Mouse (Mus musculus) stomach, embryonic 16.5 days (tissue): ENCODE data around the gene Trpm8. TPM values are rescaled to one million over a fixed set of nuclear protein-coding genes. Genes with fewer than 3 reads are reported as not detected.

Source experiments
- ATAC-seq: fragments of 200-750 bp; cut with Nextera tagmentation; 2 replicates; pipeline ENCODE4 v1.8.0; 2017; ENCODE audit warnings: moderate number of reproducible peaks, moderate TSS enrichment; ENCODE audit not compliant: insufficient read depth, low FRiP score
- H3K27ac ChIP-seq: fragments of 300-500 bp; sonication (generic); 2 replicates; pipeline ENCODE4 v1.5.1; 2014; ENCODE audit warnings: low read length
- H3K27me3 ChIP-seq: fragments of 300-500 bp; sonication (generic); 2 replicates; pipeline ENCODE4 v1.6.1; 2014; ENCODE audit warnings: low read length, control low read depth, mixed read lengths; ENCODE audit not compliant: control insufficient read depth, insufficient read depth
- H3K36me3 ChIP-seq: fragments of 300-500 bp; sonication (generic); 2 replicates; pipeline ENCODE4 v1.6.1; 2014; ENCODE audit warnings: low read length; ENCODE audit not compliant: control insufficient read depth, insufficient read depth
- H3K4me1 ChIP-seq: fragments of 300-500 bp; sonication (generic); 2 replicates; pipeline ENCODE4 v1.6.1; 2014; ENCODE audit warnings: low read length, control low read depth, mixed read lengths; ENCODE audit not compliant: control insufficient read depth, insufficient read depth
- H3K4me2 ChIP-seq: fragments of 300-500 bp; sonication (generic); 2 replicates; pipeline ENCODE4 v1.6.1; 2014; ENCODE audit warnings: low read depth, low read length, mixed read lengths
- H3K4me3 ChIP-seq: fragments of 300-500 bp; sonication (generic); replicated peaks from 2 replicates; pipeline ENCODE4 v1.5.1; 2014; ENCODE audit warnings: mild to moderate bottlenecking, low read length
- H3K9ac ChIP-seq: fragments of 300-500 bp; sonication (generic); 2 replicates; pipeline ENCODE4 v1.6.1; 2014; ENCODE audit warnings: low read length
- H3K9me3 ChIP-seq: fragments of 300-500 bp; sonication (generic); replicated peaks from 2 replicates; pipeline ENCODE4 v1.6.1; 2016; ENCODE audit warnings: low read length, control low read depth; ENCODE audit not compliant: control insufficient read depth
- WGBS: fragments of 180-500 bp; shearing (Covaris S2); extraction: QIAGEN DNeasy Blood & Tissue Kit; methylation state at CpG from one replicate; pipeline ENCODE4 v1.1.7; 2014; 5-methylcytosine and 5-hydroxymethylcytosine counted together
- polyA plus RNA-seq: library from polyadenylated mRNA; unstranded; fragments of >200 nt; fragmentation: Nextera tagmentation; extraction: Ambion mirVana; gene quantifications from 2 replicates; pipeline ENCODE4 v1.2.1, GENCODE M21; 2015

Gene Trpm8
- polyA plus RNA-seq, result not detected in 2 replicates

DNA sequence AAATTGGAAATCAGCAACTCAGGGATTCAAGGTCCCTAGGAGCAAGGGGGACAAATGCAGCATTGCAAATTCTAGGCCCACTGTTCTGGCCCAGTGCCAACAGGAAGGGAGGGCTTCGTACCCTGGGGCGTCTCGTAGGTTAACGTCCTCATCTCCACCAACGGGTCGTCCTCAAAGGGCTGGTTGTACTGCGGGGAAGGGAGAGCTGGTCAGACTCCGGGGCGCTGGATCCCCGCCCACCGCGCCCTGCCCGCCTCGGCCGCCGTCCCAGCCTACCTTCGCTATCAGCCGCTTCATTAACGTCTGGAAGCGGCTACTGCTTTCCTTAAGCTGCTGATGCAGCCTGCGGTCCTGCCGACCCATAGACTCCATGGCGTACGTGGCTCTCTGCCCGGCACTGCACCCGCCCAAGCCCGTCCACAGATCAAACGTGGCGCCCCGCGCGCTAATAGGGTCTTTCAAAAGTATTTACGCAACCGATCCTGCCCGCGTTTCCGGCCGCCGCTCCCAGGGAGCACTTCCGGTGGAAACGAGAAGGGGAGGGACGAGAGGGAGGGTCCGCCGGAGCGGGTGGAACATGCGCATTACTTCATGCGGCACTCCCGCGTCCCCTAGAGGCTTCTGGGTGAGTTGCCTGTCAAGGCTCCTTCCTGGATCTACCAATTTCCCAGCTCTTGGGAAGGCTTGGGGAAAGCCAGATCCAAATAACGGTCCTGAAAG, at the start of gene Trpm8, which contains the start of gene Hjurp:
TSS of gene Trpm8 (plus strand) at position 564 of the 720 bp plus-strand sequence.
TSS of gene Hjurp (minus strand) at position 536 of the 720 bp plus-strand sequence.
- Histone ChIP-seq H3K36me3 (peaks cover 19% of the 10 kb centered on the region), H3K4me3 (peak within 1 kb of the TSS; percentile 56), H3K9me3 (no peaks in the 10 kb centered on the region), H3K4me1 (peaks cover 30% of the 10 kb centered on the region), H3K27ac (peak within 1 kb of the TSS; percentile 84), H3K27me3 (no peaks in the 10 kb centered on the region), H3K9ac (peak within 1 kb of the TSS; percentile 80), H3K4me2 (peak within 1 kb of the TSS; percentile 66)
- peak; percentile 95 for ATAC-seq
- under 1% methylated on average over 50 of the region's 50 CpGs for WGBS

DNA sequence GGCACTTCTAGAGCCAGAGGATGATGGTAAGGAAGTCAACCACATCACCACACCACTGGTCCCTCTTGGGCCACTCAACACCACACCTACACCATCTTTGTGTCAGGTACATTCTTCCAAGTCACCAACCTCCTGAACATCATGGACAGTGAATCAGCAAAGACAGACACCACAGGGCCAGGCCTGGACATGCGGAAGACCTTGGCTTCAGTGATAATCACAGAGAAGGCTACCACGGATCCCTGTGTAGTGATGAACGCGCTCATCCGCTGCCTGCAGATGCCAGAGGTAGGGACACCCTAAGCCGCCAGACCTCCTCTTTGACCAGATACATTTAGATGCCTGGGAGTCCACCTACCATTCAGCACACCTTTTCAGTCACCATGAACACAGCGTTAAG, 49.3 kb upstream of the Trpm8 start:
- H3K9me3 ChIP-seq, result peaks cover 63% of the 10 kb centered on the region
- ATAC-seq, result no peak
- H3K4me2 ChIP-seq, result no peak overlapping the region
- no peaks in the 10 kb centered on the region for H3K27me3 ChIP-seq
- no peak overlapping the region for H3K4me3 ChIP-seq
- 69% methylated on average over 7 of the region's 7 CpGs for WGBS
- H3K36me3 ChIP-seq, result no peaks in the 10 kb centered on the region
- H3K9ac ChIP-seq, result no peak overlapping the region
- H3K27ac ChIP-seq, result no peak overlapping the region
- no peaks in the 10 kb centered on the region for H3K4me1 ChIP-seq

DNA sequence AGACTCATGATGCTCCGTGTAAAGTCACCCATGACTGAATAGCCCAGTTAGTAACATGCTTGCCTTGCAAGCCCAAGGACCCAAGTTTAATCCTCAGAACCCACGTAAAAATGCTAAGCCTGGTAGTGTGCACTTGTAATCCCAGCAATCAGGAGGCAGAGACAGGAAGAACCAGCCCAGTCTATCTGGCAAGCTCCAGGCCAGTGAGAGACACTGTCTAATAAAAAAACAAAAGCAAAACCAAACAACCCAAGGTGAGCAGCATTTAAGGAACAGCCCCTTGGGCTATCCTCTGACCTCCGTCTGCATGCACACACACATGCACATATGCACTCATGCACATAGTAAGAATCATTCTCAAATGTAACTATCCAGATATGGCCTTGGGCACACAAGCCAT, 47.9 kb upstream of the Trpm8 start:
- no peaks in the 10 kb centered on the region for H3K4me1 ChIP-seq
- 73% methylated on average over 3 of the region's 3 CpGs for WGBS
- H3K9ac ChIP-seq, result no peak overlapping the region
- ATAC-seq, result no peak
- H3K9me3 ChIP-seq, result peaks cover 76% of the 10 kb centered on the region
- no peak overlapping the region for H3K4me3 ChIP-seq
- H3K27ac ChIP-seq, result no peak overlapping the region
- H3K4me2 ChIP-seq, result no peak overlapping the region
- no peaks in the 10 kb centered on the region for H3K27me3 ChIP-seq
- no peaks in the 10 kb centered on the region for H3K36me3 ChIP-seq

GRCm38 (mm10) chr1:88229986-88230385, 47.5 kb upstream of the Trpm8 start:
- H3K4me3 ChIP-seq, result no peak overlapping the region
- no peak overlapping the region for H3K4me2 ChIP-seq
- H3K27me3 ChIP-seq, result no peaks in the 10 kb centered on the region
- H3K27ac ChIP-seq, result no peak overlapping the region
- H3K36me3 ChIP-seq, result no peaks in the 10 kb centered on the region
- 82% methylated on average over 5 of the region's 5 CpGs for WGBS
- no peaks in the 10 kb centered on the region for H3K4me1 ChIP-seq
- ATAC-seq, result no peak
- H3K9me3 ChIP-seq, result peaks cover 80% of the 10 kb centered on the region
- no peak overlapping the region for H3K9ac ChIP-seq

DNA sequence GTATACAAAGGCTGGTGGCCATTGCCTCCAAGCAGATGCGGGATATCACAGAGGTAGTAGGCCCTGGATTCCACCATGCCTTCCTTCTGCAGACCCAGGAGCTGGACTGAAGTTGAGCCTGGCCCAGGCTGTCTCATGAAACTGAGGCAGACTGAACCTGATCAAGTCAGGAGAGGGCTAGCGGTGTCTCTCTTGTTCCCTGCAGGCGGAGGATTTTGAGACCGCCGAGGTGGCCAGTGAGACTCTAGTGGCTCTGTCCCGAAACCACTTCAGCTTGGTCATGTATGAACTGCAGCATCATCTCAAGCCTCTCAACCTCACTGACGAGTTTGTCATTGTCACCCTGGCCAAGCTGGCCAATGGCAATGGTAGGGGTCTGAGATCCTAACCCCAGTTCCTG, 47.0 kb upstream of the Trpm8 start:
- Histone ChIP-seq H3K4me1 (no peaks in the 10 kb centered on the region), H3K4me2 (no peak overlapping the region), H3K36me3 (no peaks in the 10 kb centered on the region), H3K27me3 (no peaks in the 10 kb centered on the region), H3K9me3 (peaks cover 83% of the 10 kb centered on the region), H3K27ac (no peak overlapping the region), H3K4me3 (no peak overlapping the region), H3K9ac (no peak overlapping the region)
- 73% methylated on average over 7 of the region's 7 CpGs for WGBS
- ATAC-seq, result no peak

GRCm38 (mm10) chr1:88230981-88231802, 46.3 kb upstream of the Trpm8 start:
- WGBS, result 74% methylated on average over 6 of the region's 6 CpGs
- Histone ChIP-seq H3K27me3 (no peaks in the 10 kb centered on the region), H3K9me3 (peaks cover 83% of the 10 kb centered on the region), H3K4me2 (no peak overlapping the region), H3K4me3 (no peak overlapping the region), H3K36me3 (no peaks in the 10 kb centered on the region), H3K27ac (no peak overlapping the region), H3K4me1 (no peaks in the 10 kb centered on the region), H3K9ac (no peak overlapping the region)
- no peak for ATAC-seq

DNA sequence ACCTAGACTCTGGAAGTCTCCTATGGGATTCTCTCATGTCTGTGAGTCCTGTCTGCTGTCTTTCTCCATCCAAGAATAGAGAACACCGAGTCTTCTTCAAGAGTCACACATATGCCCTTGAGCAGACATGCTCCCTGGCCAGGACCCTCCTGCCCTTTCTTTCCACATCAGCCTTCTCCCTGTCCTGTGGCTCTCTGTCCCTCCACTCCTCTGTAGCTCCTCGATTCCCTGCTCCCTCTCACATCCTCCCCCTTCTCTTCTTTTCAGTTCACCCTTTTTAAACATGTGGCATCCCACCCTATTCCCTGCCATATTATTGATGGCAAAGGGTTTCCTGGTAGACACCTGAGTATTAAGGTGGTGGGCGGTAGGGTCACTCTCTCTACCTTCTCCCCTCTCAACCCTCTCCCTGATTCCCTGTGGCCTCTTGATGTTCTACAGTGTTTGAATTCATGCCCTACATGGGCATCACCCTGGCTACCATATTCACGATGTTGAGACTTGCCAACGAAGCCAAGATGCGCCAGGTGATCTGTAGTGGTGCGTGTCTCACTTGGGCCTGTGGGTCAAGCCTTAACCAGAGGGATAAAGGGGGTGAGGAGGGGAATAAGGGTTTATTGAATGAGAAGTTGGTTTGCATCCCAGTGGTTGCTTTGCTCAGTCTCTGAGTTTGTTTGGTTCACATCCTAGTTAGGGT, 45.5 kb upstream of the Trpm8 start:
- 68% methylated on average over 7 of the region's 7 CpGs for WGBS
- Histone ChIP-seq H3K4me2 (no peak overlapping the region), H3K27ac (no peak overlapping the region), H3K9me3 (peaks cover 77% of the 10 kb centered on the region), H3K4me3 (no peak overlapping the region), H3K4me1 (no peaks in the 10 kb centered on the region), H3K9ac (no peak overlapping the region), H3K27me3 (no peaks in the 10 kb centered on the region), H3K36me3 (no peaks in the 10 kb centered on the region)
- ATAC-seq, result no peak

GRCm38 (mm10) chr1:88232664-88233380, 44.6 kb upstream of the Trpm8 start:
- Histone ChIP-seq H3K4me2 (no peak overlapping the region), H3K4me1 (no peaks in the 10 kb centered on the region), H3K27ac (no peak overlapping the region), H3K36me3 (no peaks in the 10 kb centered on the region), H3K9ac (no peak overlapping the region), H3K9me3 (peaks cover 78% of the 10 kb centered on the region), H3K27me3 (no peaks in the 10 kb centered on the region), H3K4me3 (no peak overlapping the region)
- no peak for ATAC-seq
- 53% methylated on average over 3 of the region's 3 CpGs for WGBS
